Mouse (Mus musculus) MEL (cell line): ENCODE results near the gene Pkmyt1. TPM values are rescaled to one million over a fixed set of nuclear protein-coding genes. Genes with fewer than 3 reads are reported as not detected.
"Not testable (repeated sequence)": the region's sequence is repeated elsewhere in the genome, so short reads cannot be mapped to it uniquely, and the experiment has no call there.

Source experiments
- DNase-seq: peaks from one replicate; pipeline ENCODE4 v3.0.0; 2011; ENCODE audit warnings: low read depth, low spot score
- H3K27ac ChIP-seq: 2 replicates; pipeline ENCODE4 v1.5.1; 2012; ENCODE audit warnings: low read depth, mild to moderate bottlenecking, control low read depth, low read length, moderate library complexity; ENCODE audit not compliant: control insufficient read depth
- H3K27me3 ChIP-seq, 2 experiments: fragments of 150-350 bp in 1 of 2; sonication (generic) in 1 of 2; 2 replicates each; pipeline ENCODE4 v1.6.1; 2012; ENCODE audit warnings: low read length in 2 of 2, mild to moderate bottlenecking in 2 of 2, improper control_type of control experiment in 1 of 2, moderate library complexity in 1 of 2; ENCODE audit not compliant: insufficient read depth in 2 of 2, control insufficient read depth in 1 of 2
- H3K36me3 ChIP-seq, 2 experiments: 2 replicates each; pipeline ENCODE4 v1.6.1; 2012 to 2014; ENCODE audit warnings: low read length in 2 of 2, improper control_type of control experiment in 1 of 2, inconsistent platforms in 1 of 2, mild to moderate bottlenecking in 1 of 2; ENCODE audit not compliant: insufficient read depth in 2 of 2, control insufficient read depth in 1 of 2
- H3K4me1 ChIP-seq, 2 experiments: fragments of 150-350 bp in 1 of 2; sonication (generic) in 1 of 2; 2 replicates each; pipeline ENCODE4 v1.6.1; 2012; ENCODE audit warnings: low read length in 2 of 2, improper control_type of control experiment in 1 of 2, mild to moderate bottlenecking in 1 of 2; ENCODE audit not compliant: insufficient read depth in 2 of 2, control insufficient read depth in 1 of 2
- H3K4me3 ChIP-seq, 2 experiments: fragments of 150-350 bp in 1 of 2; sonication (generic) in 1 of 2; 2 replicates each; pipeline ENCODE4 v1.5.1; 2012; ENCODE audit warnings: low read depth in 2 of 2, low read length in 2 of 2, mild to moderate bottlenecking in 2 of 2, moderate library complexity in 2 of 2, control low read depth in 1 of 2, improper control_type of control experiment in 1 of 2; ENCODE audit not compliant: control insufficient read depth in 1 of 2, insufficient read depth in 1 of 2
- H3K79me2 ChIP-seq: 2 replicates; pipeline ENCODE4 v1.6.1; 2012; ENCODE audit warnings: mild to moderate bottlenecking, low read length, moderate library complexity; ENCODE audit not compliant: control insufficient read depth, poor library complexity, insufficient read depth
- H3K9ac ChIP-seq: 2 replicates; pipeline ENCODE4 v1.6.1; 2012; ENCODE audit warnings: low read depth, mild to moderate bottlenecking, control low read depth, low read length, moderate library complexity; ENCODE audit not compliant: control insufficient read depth, poor library complexity, severe bottlenecking
- H3K9me3 ChIP-seq: fragments of 150-350 bp; sonication (generic); replicated peaks from 2 replicates; pipeline ENCODE4 v1.6.1; 2012; ENCODE audit warnings: mild to moderate bottlenecking, low read length, improper control_type of control experiment, moderate library complexity; ENCODE audit not compliant: insufficient read depth
- BHLHE40 ChIP-seq: IDR thresholded peaks from 2 replicates; pipeline ENCODE4 v1.6.1; 2012; ENCODE audit warnings: low read depth, mild to moderate bottlenecking, inconsistent platforms, low read length, improper control_type of control experiment, borderline replicate concordance
- CTCF ChIP-seq, 3 experiments: IDR thresholded peaks in 2 of 3; conservative IDR thresholded peaks in 1 of 3; 2 replicates each; pipeline ENCODE4 v1.5.1; 2011 to 2012; ENCODE audit warnings: low read length in 3 of 3, low read depth in 2 of 3, mild to moderate bottlenecking in 2 of 3, improper control_type of control experiment in 1 of 3, inconsistent platforms in 1 of 3, mixed read lengths in 1 of 3, moderate library complexity in 1 of 3; ENCODE audit not compliant: control insufficient read depth in 1 of 3, insufficient read depth in 1 of 3, poor library complexity in 1 of 3, severe bottlenecking in 1 of 3
- ELF1 ChIP-seq: IDR thresholded peaks from 2 replicates; pipeline ENCODE4 v1.6.1; 2014; ENCODE audit warnings: low read depth, mild to moderate bottlenecking, inconsistent platforms, low read length, improper control_type of control experiment, moderate library complexity
- ETS1 ChIP-seq: IDR thresholded peaks from 2 replicates; pipeline ENCODE4 v1.6.1; 2012; ENCODE audit warnings: low read depth, mild to moderate bottlenecking, inconsistent platforms, low read length, improper control_type of control experiment, moderate library complexity
- GABPA ChIP-seq: IDR thresholded peaks from 2 replicates; pipeline ENCODE4 v1.6.1; 2012; ENCODE audit warnings: low read depth, mild to moderate bottlenecking, inconsistent platforms, low read length, improper control_type of control experiment, moderate library complexity
- GATA1 ChIP-seq: IDR thresholded peaks from 2 replicates; pipeline ENCODE4 v1.6.1; 2011; ENCODE audit warnings: low read depth, low read length, improper control_type of control experiment
- HCFC1 ChIP-seq: IDR thresholded peaks from 2 replicates; pipeline ENCODE4 v1.6.1; 2012; ENCODE audit warnings: low read depth, mild to moderate bottlenecking, inconsistent platforms, low read length, improper control_type of control experiment, moderate library complexity
- JUND ChIP-seq: IDR thresholded peaks from 2 replicates; pipeline ENCODE4 v1.6.1; 2011; ENCODE audit warnings: low read depth, mild to moderate bottlenecking, improper control_type of control experiment, low read length
- MAFK ChIP-seq: IDR thresholded peaks from 2 replicates; pipeline ENCODE4 v1.6.1; 2011; ENCODE audit warnings: low read depth, mild to moderate bottlenecking, low read length, improper control_type of control experiment, borderline replicate concordance
- MAZ ChIP-seq: IDR thresholded peaks from 2 replicates; pipeline ENCODE4 v1.6.1; 2012; ENCODE audit warnings: low read depth, mild to moderate bottlenecking, inconsistent platforms, low read length, improper control_type of control experiment
- MXI1 ChIP-seq: IDR thresholded peaks from 2 replicates; pipeline ENCODE4 v1.6.1; 2011; ENCODE audit warnings: mild to moderate bottlenecking, low read depth, low read length, improper control_type of control experiment
- NELFE ChIP-seq: IDR thresholded peaks from 2 replicates; pipeline ENCODE4 v1.6.1; 2011; ENCODE audit warnings: low read depth, low read length, improper control_type of control experiment
- NRF1 ChIP-seq: IDR thresholded peaks from 2 replicates; pipeline ENCODE4 v1.6.1; 2014; ENCODE audit warnings: low read depth, mild to moderate bottlenecking, inconsistent platforms, low read length, improper control_type of control experiment, moderate library complexity; ENCODE audit not compliant: poor library complexity, insufficient read depth, severe bottlenecking
- POLR2A ChIP-seq, 2 experiments: IDR thresholded peaks; 2 replicates each; pipeline ENCODE4 v1.6.1; 2011 to 2012; ENCODE audit warnings: low read length in 2 of 2, mild to moderate bottlenecking in 2 of 2, control low read depth in 1 of 2, improper control_type of control experiment in 1 of 2, low read depth in 1 of 2, moderate library complexity in 1 of 2; ENCODE audit not compliant: control insufficient read depth in 1 of 2, insufficient read depth in 1 of 2, poor library complexity in 1 of 2
- POLR2AphosphoS5 ChIP-seq: IDR thresholded peaks from 2 replicates; pipeline ENCODE4 v1.6.1; 2012; ENCODE audit warnings: low read depth, borderline replicate concordance, mild to moderate bottlenecking, inconsistent platforms, low read length, moderate library complexity, mixed read lengths
- SIN3A ChIP-seq: IDR thresholded peaks from 2 replicates; pipeline ENCODE4 v1.6.1; 2012; ENCODE audit warnings: low read length, improper control_type of control experiment, inconsistent platforms
- TAL1 ChIP-seq: IDR thresholded peaks from 2 replicates; pipeline ENCODE4 v1.6.1; 2012; ENCODE audit warnings: mild to moderate bottlenecking, inconsistent platforms, low read length, moderate library complexity, mixed read lengths
- TBP ChIP-seq: IDR thresholded peaks from 2 replicates; pipeline ENCODE4 v1.8.0; 2011; ENCODE audit warnings: low read depth, low read length, improper control_type of control experiment
- TCF12 ChIP-seq: IDR thresholded peaks from 2 replicates; pipeline ENCODE4 v1.6.1; 2014; ENCODE audit warnings: low read depth, mild to moderate bottlenecking, inconsistent platforms, low read length, improper control_type of control experiment, moderate library complexity
- USF1 ChIP-seq: IDR thresholded peaks from 2 replicates; pipeline ENCODE4 v1.6.1; 2014; ENCODE audit warnings: low read depth, mild to moderate bottlenecking, inconsistent platforms, low read length, improper control_type of control experiment, moderate library complexity
- ZC3H11A ChIP-seq: IDR thresholded peaks from 2 replicates; pipeline ENCODE4 v1.6.1; 2012; ENCODE audit warnings: low read depth, mild to moderate bottlenecking, inconsistent platforms, low read length, improper control_type of control experiment
- polyA plus RNA-seq, 2 experiments: library from polyadenylated mRNA; stranded (reverse) in 1 of 2; unstranded in 1 of 2; fragments of >175 nt in 1 of 2; fragments of >200 nt in 1 of 2; gene quantifications; 2 replicates each; pipeline versions ENCODE4 v1.2.1 to v1.2.4; 2012; ENCODE audit warnings: low replicate concordance in 2 of 2, low read depth in 1 of 2; ENCODE audit not compliant: insufficient read length in 2 of 2, insufficient read depth in 1 of 2, missing spikeins in 1 of 2
- total RNA-seq: library from RNA; depleted of rRNA; stranded (reverse); fragments of 300-350 nt; gene quantifications from 2 replicates; pipeline ENCODE4 v1.2.3, GENCODE M21; 2012

Gene Pkmyt1
- total and polyA plus RNA-seq, 3 experiments = 16.6 to 49.8 TPM; not detected in 1

GRCm38 (mm10) chr17:23770896-23771283 is 44.8 kb downstream of the Pkmyt1 start:
- Histone ChIP-seq H3K9ac (peak overlapping the region; percentile 87), H3K9me3 (no peaks in the 10 kb centered on the region), H3K4me1 (peaks cover 0 to 2% of the 10 kb centered on the region in 2 experiments; a peak in 1 of 4 replicates), H3K79me2 (peaks cover 2% of the 10 kb centered on the region; the same call in 1 of the 2 replicates), H3K27ac (no peak overlapping the region), H3K27me3 (no peaks in the 10 kb centered on the region), H3K4me3 (peak overlapping the region; percentile 50 to 83)
- TF ChIP-seq NELFE (no peak), TCF12 (no peak), ETS1 (no peak), ELF1 (no peak), GATA1 (no peak), MAFK (no peak), ZC3H11A (no peak), NRF1 (no peak), GABPA (no peak)
- TF ChIP-seq, all 39 proteins: peak for 0
- DNase-seq = peak; percentile 54
- H3K36me3 ChIP-seq = peaks cover 0 to 6% of the 10 kb centered on the region in 2 experiments; a peak in 2 of 4 replicates

GRCm38 (mm10) chr17:23771284-23772218 is 45.4 kb downstream of the Pkmyt1 start, which contains the start of gene Flywch1:
Flywch1 (minus strand) TSS chr17:23771602.
- TF ChIP-seq NRF1 = peak; percentile 92
- TF ChIP-seq TBP = peak; percentile 74
- no peak for TF ChIP-seq JUND
- peak; percentile 75 for TF ChIP-seq NELFE
- no peak for TF ChIP-seq ZC3H11A
- peak; percentile 84 for TF ChIP-seq HCFC1
- peak; percentile 22; the same call in 1 of the 2 replicates for TF ChIP-seq TCF12
- 0 out of 2 replicates have a peak, but pooled peaks have one; percentile 14 for TF ChIP-seq MXI1
- TF ChIP-seq GABPA = no peak
- TF ChIP-seq POLR2AphosphoS5 = no peak
- no peak for TF ChIP-seq GATA1
- no peak for TF ChIP-seq BHLHE40
- no peak for TF ChIP-seq CTCF (IDR thresholded peaks at IDR 0.05 in 2 of 3, conservative IDR thresholded peaks at IDR 0.05 in 1 of 3; ENCODE audit: control insufficient read depth in 1 of 3, insufficient read depth in 1 of 3, low read depth in 2 of 3, low read length in 3 of 3, poor library complexity in 1 of 3, severe bottlenecking in 1 of 3)
- TF ChIP-seq ELF1 = peak; percentile 50
- peak; percentile 95 for TF ChIP-seq SIN3A
- 0 out of 2 replicates have a peak, but pooled peaks have one; percentile 15 for TF ChIP-seq MAZ
- TF ChIP-seq POLR2A (IDR thresholded peaks at IDR 0.05; ENCODE audit: control insufficient read depth in 1 of 2, insufficient read depth in 1 of 2, low read depth in 1 of 2, low read length in 2 of 2, poor library complexity in 1 of 2) = peak; percentile 73 to 90
- no peak for TF ChIP-seq USF1
- no peak for TF ChIP-seq TAL1
- no peaks in the 10 kb centered on the region for H3K27me3 ChIP-seq
- H3K4me1 ChIP-seq = peaks cover 0 to 2% of the 10 kb centered on the region in 2 experiments; a peak in 1 of 4 replicates
- peak within 1 kb of the TSS; percentile 50 to 83 for H3K4me3 ChIP-seq
- peaks cover 0 to 6% of the 10 kb centered on the region in 2 experiments; a peak in 2 of 4 replicates for H3K36me3 ChIP-seq
- peak; percentile 98 for DNase-seq
- H3K79me2 ChIP-seq = peaks cover 2% of the 10 kb centered on the region; the same call in 1 of the 2 replicates
- peak within 1 kb of the TSS; percentile 87 for H3K9ac ChIP-seq
- H3K27ac ChIP-seq = no peak within 1 kb of the TSS
- H3K9me3 ChIP-seq = no peaks in the 10 kb centered on the region

DNA sequence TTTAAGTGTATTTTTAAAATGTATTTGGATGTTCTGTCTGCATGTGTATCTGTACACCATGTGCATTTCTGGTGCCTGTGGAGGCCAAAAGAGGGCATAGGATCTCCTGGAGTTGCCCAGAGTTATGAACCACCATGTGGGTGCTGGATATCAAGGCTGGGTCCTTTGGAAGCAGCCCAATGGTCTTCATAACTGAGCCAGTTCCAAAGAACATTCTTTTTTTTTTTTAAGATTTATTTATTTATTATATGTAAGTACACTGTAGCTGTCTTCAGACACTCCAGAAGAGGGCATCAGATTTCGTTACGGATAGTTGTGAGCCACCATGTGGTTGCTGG is 46.1 kb downstream of the Pkmyt1 start:
- H3K4me1 ChIP-seq, H3K9ac ChIP-seq, DNase-seq, H3K4me3 ChIP-seq, H3K9me3 ChIP-seq, H3K27ac ChIP-seq, H3K27me3 ChIP-seq, H3K79me2 ChIP-seq, H3K36me3 ChIP-seq: not testable (repeated sequence)
